In the genomic region with DNA sequence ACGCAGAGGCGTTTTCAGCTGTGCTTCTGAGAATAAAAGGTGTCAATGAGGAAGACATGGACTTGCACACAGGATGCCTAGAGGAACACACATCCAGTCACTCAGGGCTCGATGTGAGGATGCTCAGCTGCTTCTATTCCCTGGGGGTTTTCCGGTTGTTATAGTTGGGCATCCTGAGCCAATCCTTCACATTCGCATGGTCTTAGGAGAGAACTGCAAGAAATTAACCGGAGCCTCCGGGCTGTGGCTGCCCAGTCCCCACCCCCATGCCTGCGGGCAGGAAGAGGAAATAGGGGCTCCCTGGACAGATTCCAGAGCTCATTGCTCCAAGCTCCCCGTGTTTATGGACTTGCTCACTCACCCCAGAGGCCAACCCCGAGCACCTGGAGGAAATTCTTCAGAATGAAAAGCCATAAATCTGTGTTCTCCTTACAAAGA, we compare ENCODE assay signal across 8 mouse cellular contexts.
A peak's percentile ranks its signal among the peaks of the same experiment; 100 is the strongest.
DNase-seq lines count a peak whose midpoint lies in the region; ATAC-seq lines count a peak whose summit lies in the region.

No protein-coding gene starts in this region.

- peak; percentile 66 for DNase-seq in adrenal gland, adult 2 months
- DNase-seq in adrenal gland, postnatal 4 days (ENCODE audit: low spot score in 2 of 2) = no peak
- DNase-seq in embryonic facial prominence, embryonic 10.5 days (ENCODE audit: low spot score) = peak; percentile 70
- DNase-seq in heart, postnatal 10 days = peak; percentile 63 to 67
- peak; percentile 88 for DNase-seq in kidney, postnatal 14 days
- DNase-seq in yolk sac, embryonic 10.5 days (ENCODE audit: low spot score) = peak; percentile 64

- H3K36me3 ChIP-seq in embryonic facial prominence, embryonic 10.5 days (replicated peaks) = peaks cover 7% of the 10 kb centered on the region; the same call in 1 of the 2 replicates

- no peaks in the 10 kb centered on the region for H3K9me3 ChIP-seq in embryonic facial prominence, embryonic 10.5 days

- peaks cover 100% of the 10 kb centered on the region for H3K4me1 ChIP-seq in embryonic facial prominence, embryonic 10.5 days

- ATAC-seq in megakaryocyte, adult 5-6 weeks (ENCODE audit: poor library complexity, severe bottlenecking) = peak; percentile 34
- no peak for ATAC-seq in erythroid progenitor cell, adult 5-6 weeks (replicated peaks; ENCODE audit: low FRiP score, poor library complexity, severe bottlenecking)

- peak overlapping the region; percentile 59; the same call in 1 of the 2 replicates for H3K4me3 ChIP-seq in embryonic facial prominence, embryonic 10.5 days

- no peaks in the 10 kb centered on the region for H3K27me3 ChIP-seq in embryonic facial prominence, embryonic 10.5 days (replicated peaks; ENCODE audit: low read depth, poor library complexity, severe bottlenecking)

- 29% methylated on average over 10 of the region's 10 CpGs for WGBS in embryonic facial prominence, embryonic 10.5 days

- intact Hi-C loops in heart, postnatal 10 days (cut with DNase I) = loop anchor here (2.0 to 10.0 kb wide), 2 partner anchors 17 to 241 kb away; a partner anchor contains a TSS

- peak overlapping the region; percentile 92 for H3K27ac ChIP-seq in embryonic facial prominence, embryonic 10.5 days (replicated peaks)

Comparison
In these comparisons a context has a peak if more than half of its experiments do, and no peak if none do; other contexts are left out.
1. DNase-seq: peak in adrenal gland, adult 2 months (single experiment), embryonic facial prominence, embryonic 10.5 days (single experiment), heart, postnatal 10 days (2 of 2), kidney, postnatal 14 days (single experiment) and yolk sac, embryonic 10.5 days (single experiment); none in adrenal gland, postnatal 4 days (0 of 2).